Mouse (Mus musculus) Muller cell, postnatal 12 days (primary cell): ENCODE data around the gene Gdap1l1.
A peak's percentile ranks its signal among the peaks of the same experiment; 100 is the strongest.

Experiments
- DNase-seq: peaks from one replicate; pipeline ENCODE4 v3.0.0-alpha.2; 2015; ENCODE audit errors: inconsistent ontology term

Gdap1l1 gene

GRCm38 (mm10) chr2:163463251-163463769, 25.0 kb downstream of the Gdap1l1 start:
- DNase-seq: no peak

- no peak for DNase-seq
These were observed 25.7 kb downstream of the Gdap1l1 start for GRCm38 (mm10) chr2:163463998-163464397.

GRCm38 (mm10) chr2:163464562-163464961, 26.3 kb downstream of the Gdap1l1 start:
- no peak for DNase-seq

- DNase-seq: no peak
These were observed 28.5 kb downstream of the Gdap1l1 start for GRCm38 (mm10) chr2:163466771-163467170.

GRCm38 (mm10) chr2:163467585-163467984, 29.3 kb downstream of the Gdap1l1 start:
- no peak for DNase-seq

GRCm38 (mm10) chr2:163468866-163469265, 30.6 kb downstream of the Gdap1l1 start:
- DNase-seq: no peak

GRCm38 (mm10) chr2:163469711-163470110, 31.4 kb downstream of the Gdap1l1 start:
- no peak for DNase-seq

GRCm38 (mm10) chr2:163471136-163471535, 32.9 kb downstream of the Gdap1l1 start:
- DNase-seq: peak; percentile 55

GRCm38 (mm10) chr2:163471710-163472465, 33.6 kb downstream of the Gdap1l1 start:
- DNase-seq: peak; percentile 17

GRCm38 (mm10) chr2:163472466-163472851, 34.2 kb downstream of the Gdap1l1 start, which contains the start of gene Fitm2:
TSS of gene Fitm2 (minus strand) at chr2:163472629.
- DNase-seq: peak; percentile 96

GRCm38 (mm10) chr2:163480191-163480825, 42.0 kb downstream of the Gdap1l1 start:
- no peak for DNase-seq

- peak; percentile 95 for DNase-seq
These were observed 43.3 kb downstream of the Gdap1l1 start for GRCm38 (mm10) chr2:163481539-163482029.

GRCm38 (mm10) chr2:163487360-163487759, 49.1 kb downstream of the Gdap1l1 start:
- no peak for DNase-seq

GRCm38 (mm10) chr2:163489725-163490291, 51.5 kb downstream of the Gdap1l1 start:
- no peak for DNase-seq

- DNase-seq: no peak
These were observed 52.4 kb downstream of the Gdap1l1 start for GRCm38 (mm10) chr2:163490656-163491055.

- DNase-seq: no peak
These were observed 53.1 kb downstream of the Gdap1l1 start for GRCm38 (mm10) chr2:163491351-163491750.

- DNase-seq: no peak
These were observed 53.7 kb downstream of the Gdap1l1 start, which contains the start of gene R3hdml for GRCm38 (mm10) chr2:163492018-163492417. TSS of gene R3hdml (plus strand) at chr2:163492318.

GRCm38 (mm10) chr2:163493031-163493430, 54.8 kb downstream of the Gdap1l1 start:
- no peak for DNase-seq

- peak; percentile 50 for DNase-seq
These were observed 55.7 kb downstream of the Gdap1l1 start for GRCm38 (mm10) chr2:163493976-163494375.

- no peak for DNase-seq
These were observed 56.2 kb downstream of the Gdap1l1 start for GRCm38 (mm10) chr2:163494456-163494855.

- DNase-seq: no peak
These were observed 63.9 kb downstream of the Gdap1l1 start for GRCm38 (mm10) chr2:163502219-163502618.

GRCm38 (mm10) chr2:163503191-163503590, 64.9 kb downstream of the Gdap1l1 start:
- DNase-seq: no peak
